8 mouse cellular contexts compared by ENCODE assay signal in the genomic region with DNA sequence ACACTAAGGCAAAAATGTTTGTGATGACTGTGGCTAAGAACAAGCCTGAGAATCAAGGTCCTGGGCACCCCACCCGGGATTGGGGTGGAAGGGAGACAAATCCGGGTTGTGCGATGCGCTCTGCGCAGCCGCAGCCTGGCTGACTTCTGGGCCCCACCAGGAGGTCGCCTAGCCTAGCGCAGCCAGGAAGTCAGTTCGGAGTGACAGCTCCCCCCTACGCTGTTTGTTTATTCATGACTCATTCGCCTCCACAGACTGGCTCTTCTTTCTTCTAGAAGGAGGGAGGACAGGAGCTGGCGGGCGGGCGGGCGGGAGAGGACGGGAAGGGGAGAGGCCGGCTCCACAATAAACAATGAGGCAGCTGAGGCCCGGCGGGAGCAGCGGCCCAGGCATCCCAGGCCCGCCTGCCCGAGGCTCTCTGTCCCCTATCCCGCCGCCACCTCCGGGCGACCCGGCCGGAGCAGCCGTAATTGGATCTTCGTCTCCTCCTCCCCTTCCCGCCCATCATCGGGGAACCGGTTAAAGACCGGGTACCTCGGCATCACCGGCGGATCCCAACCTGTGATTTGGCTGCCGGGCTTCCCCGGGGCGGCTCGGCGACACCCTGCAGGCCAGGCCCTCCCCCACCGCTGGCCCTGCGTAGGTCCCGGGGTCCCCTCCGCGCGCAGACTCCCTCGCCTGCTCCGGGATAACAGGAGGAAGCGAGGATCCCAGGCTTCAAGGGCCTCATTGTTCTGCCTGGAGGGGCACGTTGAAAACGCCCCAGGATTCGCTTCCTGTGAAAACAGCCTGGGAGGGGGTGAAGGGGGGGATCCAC.
DNase-seq lines count a peak whose midpoint lies in the region; ATAC-seq and TF ChIP-seq lines count a peak whose summit lies in the region.

No protein-coding gene starts in this region.

- no peak for TF ChIP-seq EP300 in liver, postnatal 0 days (IDR thresholded peaks at IDR 0.05; ENCODE audit: low read depth)

- peak; percentile 93 for ATAC-seq in CD4-positive, CD25-positive, alpha-beta regulatory T cell, adult 4 months
- ATAC-seq in forebrain, embryonic 15.5 days (replicated peaks) = peak; percentile 92
- ATAC-seq in liver, postnatal 0 days = peak; percentile 87
- peak; percentile 95 for ATAC-seq in neural tube, embryonic 14.5 days (ENCODE audit: low read depth)

- peak overlapping the region; percentile 72 for H3K4me3 ChIP-seq in brown adipose tissue, adult 24 weeks (ENCODE audit: insufficient read depth, low read depth, low read length)
- H3K4me3 ChIP-seq in forebrain, embryonic 15.5 days = peak overlapping the region; percentile 41
- peak overlapping the region; percentile 48 for H3K4me3 ChIP-seq in liver, postnatal 0 days (ENCODE audit: low read depth, low read length)
- peak overlapping the region; percentile 38 for H3K4me3 ChIP-seq in neural tube, embryonic 14.5 days (ENCODE audit: low read depth, low read length)
- peak overlapping the region; percentile 66 for H3K4me3 ChIP-seq in testis, adult 2 months (ENCODE audit: control insufficient read depth, low read depth, low read length)

- H3K27ac ChIP-seq in brown adipose tissue, adult 24 weeks (replicated peaks; ENCODE audit: low read depth, low read length) = peak overlapping the region; percentile 97
- peak overlapping the region; percentile 98 for H3K27ac ChIP-seq in forebrain, embryonic 15.5 days (replicated peaks)
- H3K27ac ChIP-seq in liver, postnatal 0 days (ENCODE audit: low read depth) = peak overlapping the region; percentile 95
- H3K27ac ChIP-seq in neural tube, embryonic 14.5 days (ENCODE audit: low read depth, low read length) = peak overlapping the region; percentile 100
- H3K27ac ChIP-seq in testis, adult 2 months (ENCODE audit: control insufficient read depth, insufficient read depth, low read depth, low read length) = peak overlapping the region; percentile 67

- no peaks in the 10 kb centered on the region for H3K27me3 ChIP-seq in forebrain, embryonic 15.5 days
- H3K27me3 ChIP-seq in liver, postnatal 0 days (ENCODE audit: insufficient read depth, low read length) = no peaks in the 10 kb centered on the region
- no peaks in the 10 kb centered on the region for H3K27me3 ChIP-seq in neural tube, embryonic 14.5 days (ENCODE audit: control insufficient read depth, insufficient read depth, low read length)
- no peaks in the 10 kb centered on the region for H3K27me3 ChIP-seq in testis, adult 2 months (ENCODE audit: control insufficient read depth, insufficient read depth, low read length)

- DNase-seq in heart, postnatal 25 days (ENCODE audit: low spot score) = peak; percentile 83
- DNase-seq in layer of hippocampus, adult 11-12 months (ENCODE audit: low spot score) = peak; percentile 86
- DNase-seq in liver, postnatal 0 days = peak; percentile 71

- H3K4me2 ChIP-seq in forebrain, embryonic 15.5 days (replicated peaks) = peak overlapping the region; percentile 54
- peak overlapping the region; percentile 72 for H3K4me2 ChIP-seq in liver, postnatal 0 days (ENCODE audit: low read depth, low read length)
- peak overlapping the region; percentile 78 for H3K4me2 ChIP-seq in neural tube, embryonic 14.5 days (ENCODE audit: low read depth, low read length)

- no peaks in the 10 kb centered on the region for H3K9me3 ChIP-seq in forebrain, embryonic 15.5 days
- no peaks in the 10 kb centered on the region for H3K9me3 ChIP-seq in liver, postnatal 0 days (ENCODE audit: low read length)
- H3K9me3 ChIP-seq in neural tube, embryonic 14.5 days (ENCODE audit: control insufficient read depth, low read length) = no peaks in the 10 kb centered on the region

- WGBS in forebrain, embryonic 15.5 days = 0% methylated on average over 50 of the region's 54 CpGs
- WGBS in liver, postnatal 0 days (ENCODE audit: insufficient replicate concordance) = 1% methylated on average over 47 of the region's 54 CpGs
- under 1% methylated on average over 53 of the region's 54 CpGs for WGBS in neural tube, embryonic 14.5 days

- peak overlapping the region; percentile 62 for H3K9ac ChIP-seq in forebrain, embryonic 15.5 days (replicated peaks)
- peak overlapping the region; percentile 75 for H3K9ac ChIP-seq in liver, postnatal 0 days (replicated peaks)
- H3K9ac ChIP-seq in neural tube, embryonic 14.5 days (replicated peaks; ENCODE audit: low read depth, low read length) = peak overlapping the region; percentile 85

- TF ChIP-seq CTCF in liver, postnatal 0 days (IDR thresholded peaks at IDR 0.05; ENCODE audit: low read depth) = 0 out of 2 replicates have a peak, but pooled peaks have one; percentile 4
- no peak for TF ChIP-seq CTCF in testis, adult 2 months (IDR thresholded peaks at IDR 0.05; ENCODE audit: control insufficient read depth, insufficient read depth, insufficient replicate concordance, low read depth, low read length)

- peaks cover 5% of the 10 kb centered on the region for H3K4me1 ChIP-seq in brown adipose tissue, adult 24 weeks (ENCODE audit: control insufficient read depth, insufficient read depth, insufficient read length, low read length)
- peaks cover 43% of the 10 kb centered on the region for H3K4me1 ChIP-seq in forebrain, embryonic 15.5 days
- peaks cover 7% of the 10 kb centered on the region for H3K4me1 ChIP-seq in liver, postnatal 0 days (ENCODE audit: insufficient read depth)
- peaks cover 23% of the 10 kb centered on the region for H3K4me1 ChIP-seq in neural tube, embryonic 14.5 days (ENCODE audit: control insufficient read depth, insufficient read depth, low read length)
- H3K4me1 ChIP-seq in testis, adult 2 months (ENCODE audit: control insufficient read depth, insufficient read depth, low read length) = peaks cover 12% of the 10 kb centered on the region

- intact Hi-C loops in heart, postnatal 25 days (cut with DNase I) = loop anchor here (2.0 to 5.0 kb wide), 4 partner anchors 17 to 151 kb away; no protein-coding TSS in a partner anchor

- no peak for TF ChIP-seq POLR2A in testis, adult 2 months (IDR thresholded peaks at IDR 0.05; ENCODE audit: control insufficient read depth, low read depth, low read length)

- H3K36me3 ChIP-seq in forebrain, embryonic 15.5 days = no peaks in the 10 kb centered on the region
- H3K36me3 ChIP-seq in liver, postnatal 0 days (replicated peaks; ENCODE audit: insufficient read depth, low read length) = no peaks in the 10 kb centered on the region
- no peaks in the 10 kb centered on the region for H3K36me3 ChIP-seq in neural tube, embryonic 14.5 days (ENCODE audit: control insufficient read depth, insufficient read depth, low read length)
- no peaks in the 10 kb centered on the region for H3K36me3 ChIP-seq in testis, adult 2 months (ENCODE audit: control insufficient read depth, insufficient read depth, low read length)

Comparison
In these comparisons a context has a peak if more than half of its experiments do, and no peak if none do; other contexts are left out.
1. Peak in every context shown above with its lines: DNase-seq, ATAC-seq, H3K4me3 ChIP-seq and H3K27ac ChIP-seq.